Mouse (Mus musculus) hindbrain, postnatal 0 days (tissue): ENCODE measurements around the gene Kcnab2. TPM values are rescaled to one million over a fixed set of nuclear protein-coding genes. Genes with fewer than 3 reads are reported as not detected.

Experiments used
- ATAC-seq: fragments of 200-750 bp; cut with Nextera tagmentation; 2 replicates; pipeline ENCODE4 v1.8.0; 2017; ENCODE audit warnings: mild to moderate bottlenecking, moderate TSS enrichment, moderate library complexity
- DNase-seq: peaks from one replicate; pipeline ENCODE4 v3.0.0-alpha.2; 2015; ENCODE audit warnings: low spot score
- H3K27ac ChIP-seq: fragments of 300-500 bp; sonication (generic); 2 replicates; pipeline ENCODE4 v1.5.1; 2014; ENCODE audit warnings: mild to moderate bottlenecking
- H3K27me3 ChIP-seq: fragments of 300-500 bp; sonication (generic); 2 replicates; pipeline ENCODE4 v1.6.1; 2014; ENCODE audit warnings: low read length, mixed read lengths; ENCODE audit not compliant: insufficient read depth
- H3K36me3 ChIP-seq: fragments of 300-500 bp; sonication (generic); 2 replicates; pipeline ENCODE4 v1.6.1; 2014; ENCODE audit warnings: low read length, mixed read lengths; ENCODE audit not compliant: insufficient read depth
- H3K4me1 ChIP-seq: fragments of 300-500 bp; sonication (generic); 2 replicates; pipeline ENCODE4 v1.6.1; 2014; ENCODE audit warnings: antibody characterized with exemption, low read length, mixed read lengths; ENCODE audit not compliant: insufficient read depth
- H3K4me2 ChIP-seq: fragments of 300-500 bp; sonication (generic); 2 replicates; pipeline ENCODE4 v1.6.1; 2014; ENCODE audit warnings: low read depth, mild to moderate bottlenecking, low read length, moderate library complexity, mixed read lengths
- H3K4me3 ChIP-seq: fragments of 300-500 bp; sonication (generic); 2 replicates; pipeline ENCODE4 v1.5.1; 2014; ENCODE audit warnings: low read length
- H3K9ac ChIP-seq: fragments of 300-500 bp; sonication (generic); replicated peaks from 2 replicates; pipeline ENCODE4 v1.6.1; 2014; ENCODE audit warnings: mild to moderate bottlenecking, low read length, moderate library complexity, mixed read lengths
- H3K9me3 ChIP-seq: fragments of 300-500 bp; sonication (generic); 2 replicates; pipeline ENCODE4 v1.6.1; 2016; ENCODE audit warnings: low read length, mixed read lengths
- CTCF ChIP-seq: IDR thresholded peaks from 2 replicates; pipeline ENCODE4 v1.5.1; 2016; ENCODE audit warnings: antibody characterized with exemption, control low read depth, low read depth
- WGBS: fragments of 180-500 bp; shearing (Covaris S2); extraction: QIAGEN DNeasy Blood & Tissue Kit; methylation state at CpG from one replicate; pipeline ENCODE4 v1.1.7; 2014; 5-methylcytosine and 5-hydroxymethylcytosine counted together
- polyA plus RNA-seq: library from polyadenylated mRNA; unstranded; fragments of >200 nt; fragmentation: Nextera tagmentation; extraction: Ambion mirVana; gene quantifications from 2 replicates; pipeline ENCODE4 v1.2.1, GENCODE M21; 2015
- total RNA-seq: library from RNA; depleted of rRNA; stranded (reverse); fragments of >200 nt; gene quantifications from 2 replicates; pipeline ENCODE4 v1.2.3, GENCODE M21; 2014

Gene Kcnab2
- total and polyA plus RNA-seq, 2 experiments from 2014 or later: 33.2 to 55.6 TPM

- Histone ChIP-seq H3K9ac (no peak overlapping the region), H3K27ac (no peak overlapping the region), H3K36me3 (peaks cover 3% of the 10 kb centered on the region; the same call in 1 of the 2 replicates), H3K4me3 (no peak overlapping the region), H3K27me3 (no peaks in the 10 kb centered on the region), H3K9me3 (no peaks in the 10 kb centered on the region), H3K4me1 (peaks cover 6% of the 10 kb centered on the region), H3K4me2 (no peak overlapping the region)
- ATAC-seq (no peak), DNase-seq (no peak)
- WGBS: 75% methylated on average over 14 of the region's 14 CpGs
- TF ChIP-seq CTCF: no peak
These were observed 123.6 kb downstream of the Kcnab2 start for GRCm38 (mm10) chr4:152353886-152354637.

GRCm38 (mm10) chr4:152351422-152352305 lies 126.0 kb downstream of the Kcnab2 start:
- Histone ChIP-seq H3K4me2 (no peak overlapping the region), H3K27ac (0 out of 2 replicates have a peak overlapping the region, but pooled peaks have one; percentile 7), H3K27me3 (no peaks in the 10 kb centered on the region), H3K36me3 (peaks cover 3% of the 10 kb centered on the region; the same call in 1 of the 2 replicates), H3K4me3 (no peak overlapping the region), H3K9ac (no peak overlapping the region), H3K9me3 (no peaks in the 10 kb centered on the region), H3K4me1 (peaks cover 6% of the 10 kb centered on the region)
- ATAC-seq: peak; percentile 44
- 7% methylated on average over 14 of the region's 14 CpGs for whole genome bisulfite sequencing
- TF ChIP-seq CTCF: peak; percentile 49
- DNase-seq: peak; percentile 66

GRCm38 (mm10) chr4:152350722-152351421 lies 126.8 kb downstream of the Kcnab2 start:
- 30% methylated on average over 8 of the region's 8 CpGs for WGBS
- H3K27ac ChIP-seq: peak overlapping the region; percentile 72
- ATAC-seq: 0 out of 2 replicates have a peak, but pooled peaks have one; percentile 4
- H3K4me3 ChIP-seq: no peak overlapping the region
- H3K9ac ChIP-seq: no peak overlapping the region
- no peak for TF ChIP-seq CTCF
- peaks cover 6% of the 10 kb centered on the region for H3K4me1 ChIP-seq
- H3K4me2 ChIP-seq: peak overlapping the region; percentile 46; the same call in 1 of the 2 replicates
- H3K27me3 ChIP-seq: no peaks in the 10 kb centered on the region
- no peaks in the 10 kb centered on the region for H3K36me3 ChIP-seq
- no peak for DNase-seq
- H3K9me3 ChIP-seq: no peaks in the 10 kb centered on the region

DNA sequence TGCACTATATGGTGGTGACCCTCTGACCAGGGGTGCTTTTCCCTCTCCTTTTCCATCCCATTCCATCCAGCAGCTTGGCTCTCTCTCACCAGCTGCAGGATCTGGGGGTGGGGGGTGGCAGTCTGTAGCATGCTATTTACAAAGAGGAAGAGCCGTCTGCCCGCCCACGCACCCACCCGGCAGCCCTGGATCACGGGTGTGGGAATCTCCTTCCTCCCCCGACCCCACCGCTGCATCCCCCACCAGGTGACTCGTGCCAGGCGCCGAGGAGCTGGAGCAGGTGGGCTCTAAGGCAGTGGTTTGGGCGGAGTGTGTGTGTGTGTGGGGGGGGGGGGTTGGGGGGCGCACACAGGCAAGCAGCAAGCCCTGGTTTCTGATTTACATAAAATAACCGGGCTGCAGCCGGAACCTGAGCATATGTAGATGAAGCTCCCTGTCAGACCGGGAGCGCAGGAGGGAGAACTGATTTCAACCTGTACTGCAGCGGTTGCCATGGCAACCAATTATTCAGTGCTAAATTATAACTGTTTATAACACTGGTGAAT lies 127.8 kb downstream of the Kcnab2 start:
- Histone ChIP-seq H3K27ac (peak overlapping the region; percentile 83), H3K36me3 (no peaks in the 10 kb centered on the region), H3K27me3 (no peaks in the 10 kb centered on the region), H3K4me1 (peaks cover 6% of the 10 kb centered on the region), H3K4me2 (peak overlapping the region; percentile 46), H3K9me3 (no peaks in the 10 kb centered on the region), H3K4me3 (no peak overlapping the region), H3K9ac (peak overlapping the region; percentile 31; the same call in 1 of the 2 replicates)
- WGBS: 3% methylated on average over 17 of the region's 17 CpGs
- ATAC-seq (peak; percentile 51), DNase-seq (peak; percentile 90)
- TF ChIP-seq CTCF: no peak

DNA sequence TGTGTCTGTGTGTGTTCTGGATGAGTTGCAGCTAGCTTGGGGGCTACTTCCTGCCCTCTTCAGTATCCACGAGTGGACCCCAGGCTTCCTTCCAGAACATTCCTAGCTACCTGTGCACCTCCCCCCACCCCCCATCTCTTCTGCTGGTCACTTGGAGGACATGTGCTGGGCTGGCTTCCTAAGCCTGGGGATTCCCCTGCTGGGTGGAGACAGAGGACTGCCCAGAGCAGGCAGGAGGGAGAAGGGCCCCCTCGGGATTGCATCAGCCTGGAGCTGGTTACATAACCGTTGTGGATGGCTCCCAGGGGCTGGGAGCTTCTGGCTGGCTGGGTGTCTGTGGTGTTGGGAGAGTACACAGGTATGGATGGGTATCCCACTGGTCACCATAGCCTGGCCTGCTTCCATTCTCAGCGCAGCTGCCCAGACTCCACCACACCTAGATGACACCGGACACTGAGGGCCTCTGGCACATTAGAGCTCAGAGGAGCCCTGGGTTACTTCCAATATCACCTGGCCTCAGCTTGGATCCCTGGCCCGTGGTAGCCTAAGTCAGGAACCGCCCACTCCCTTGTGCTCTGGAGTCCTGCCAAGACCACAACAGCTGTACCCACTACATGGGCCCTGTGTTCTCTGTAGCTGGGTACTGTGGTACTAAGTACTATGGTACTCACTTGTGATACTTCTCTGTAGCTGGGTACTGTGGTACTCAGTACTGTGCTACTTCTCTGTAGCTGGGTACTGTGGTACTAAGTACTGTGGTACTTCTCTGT lies 132.4 kb downstream of the Kcnab2 start:
- no peak overlapping the region for H3K4me3 ChIP-seq
- DNase-seq (no peak), ATAC-seq (no peak)
- no peak overlapping the region for H3K9ac ChIP-seq
- H3K4me2 ChIP-seq: no peak overlapping the region
- 50% methylated on average over 7 of the region's 7 CpGs for WGBS
- peaks cover 7% of the 10 kb centered on the region for H3K4me1 ChIP-seq
- H3K27ac ChIP-seq: no peak overlapping the region
- H3K9me3 ChIP-seq: no peaks in the 10 kb centered on the region
- no peaks in the 10 kb centered on the region for H3K27me3 ChIP-seq
- no peaks in the 10 kb centered on the region for H3K36me3 ChIP-seq
- no peak for TF ChIP-seq CTCF
